Mouse (Mus musculus): Measurements from ENCODE around the gene Dcaf6.
A peak's percentile ranks its signal among the peaks of the same experiment; 100 is the strongest.
"Not testable (repeated sequence)": the region's sequence is repeated elsewhere in the genome, so short reads cannot be mapped to it uniquely, and the experiment has no call there.

Gene Dcaf6

GRCm38 (mm10) chr1:165421357-165421915 is 38.8 kb downstream of the Dcaf6 start:
- DNase-seq (ENCODE audit: low spot score): no peak

GRCm38 (mm10) chr1:165396401-165396805 is 63.9 kb downstream of the Dcaf6 start:
- no peak for DNase-seq (ENCODE audit: low spot score)

- no peak for DNase-seq (ENCODE audit: low spot score)
Measured at GRCm38 (mm10) chr1:165395940-165396339, 64.3 kb downstream of the Dcaf6 start.

- DNase-seq (ENCODE audit: low spot score): no peak
Measured at GRCm38 (mm10) chr1:165394836-165395235, 65.4 kb downstream of the Dcaf6 start.

- DNase-seq (ENCODE audit: low spot score): no peak
Measured at GRCm38 (mm10) chr1:165393033-165393432, 67.2 kb downstream of the Dcaf6 start.

GRCm38 (mm10) chr1:165388716-165389115 is 71.6 kb downstream of the Dcaf6 start:
- DNase-seq (ENCODE audit: low spot score): peak; percentile 30

- no peak for DNase-seq (ENCODE audit: low spot score)
Measured at GRCm38 (mm10) chr1:165386525-165386923, 73.8 kb downstream of the Dcaf6 start.

- no peak for DNase-seq (ENCODE audit: low spot score)
Measured at GRCm38 (mm10) chr1:165385810-165386524, 74.3 kb downstream of the Dcaf6 start.

- no peak for DNase-seq (ENCODE audit: low spot score)
Measured at GRCm38 (mm10) chr1:165373839-165374238, 86.4 kb downstream of the Dcaf6 start.

GRCm38 (mm10) chr1:165370990-165371389 is 89.3 kb downstream of the Dcaf6 start:
- DNase-seq (ENCODE audit: low spot score): no peak

- DNase-seq (ENCODE audit: low spot score): no peak
Measured at GRCm38 (mm10) chr1:165365057-165365456, 95.2 kb downstream of the Dcaf6 start.

- no peak for DNase-seq (ENCODE audit: low spot score)
Measured at GRCm38 (mm10) chr1:165363271-165363670, 97.0 kb downstream of the Dcaf6 start.

- DNase-seq (ENCODE audit: low spot score): no peak
Measured at GRCm38 (mm10) chr1:165356347-165356746, 103.9 kb downstream of the Dcaf6 start.

GRCm38 (mm10) chr1:165348627-165349026 is 111.6 kb downstream of the Dcaf6 start:
- DNase-seq (ENCODE audit: low spot score): no peak

- no peak for DNase-seq (ENCODE audit: low spot score)
Measured at GRCm38 (mm10) chr1:165344453-165344852, 115.8 kb downstream of the Dcaf6 start.

- DNase-seq (ENCODE audit: low spot score): no peak
Measured at GRCm38 (mm10) chr1:165342126-165342525, 118.1 kb downstream of the Dcaf6 start.

GRCm38 (mm10) chr1:165332797-165333196 is 127.5 kb downstream of the Dcaf6 start:
- no peak for DNase-seq (ENCODE audit: low spot score)

GRCm38 (mm10) chr1:165330859-165331258 is 129.4 kb downstream of the Dcaf6 start:
- no peak for DNase-seq (ENCODE audit: low spot score)

GRCm38 (mm10) chr1:165328384-165329289 is 131.6 kb downstream of the Dcaf6 start:
- DNase-seq (ENCODE audit: low spot score): not testable (repeated sequence)

GRCm38 (mm10) chr1:165327831-165328230 is 132.4 kb downstream of the Dcaf6 start:
- DNase-seq (ENCODE audit: low spot score): peak; percentile 26

GRCm38 (mm10) chr1:165327370-165327769 is 132.9 kb downstream of the Dcaf6 start:
- DNase-seq (ENCODE audit: low spot score): no peak

GRCm38 (mm10) chr1:165322934-165323333 is 137.3 kb downstream of the Dcaf6 start:
- no peak for DNase-seq (ENCODE audit: low spot score)

- no peak for DNase-seq (ENCODE audit: low spot score)
Measured at GRCm38 (mm10) chr1:165321891-165322290, 138.4 kb downstream of the Dcaf6 start.
